24 mouse cellular contexts compared by ENCODE assay signal in the genomic region with DNA sequence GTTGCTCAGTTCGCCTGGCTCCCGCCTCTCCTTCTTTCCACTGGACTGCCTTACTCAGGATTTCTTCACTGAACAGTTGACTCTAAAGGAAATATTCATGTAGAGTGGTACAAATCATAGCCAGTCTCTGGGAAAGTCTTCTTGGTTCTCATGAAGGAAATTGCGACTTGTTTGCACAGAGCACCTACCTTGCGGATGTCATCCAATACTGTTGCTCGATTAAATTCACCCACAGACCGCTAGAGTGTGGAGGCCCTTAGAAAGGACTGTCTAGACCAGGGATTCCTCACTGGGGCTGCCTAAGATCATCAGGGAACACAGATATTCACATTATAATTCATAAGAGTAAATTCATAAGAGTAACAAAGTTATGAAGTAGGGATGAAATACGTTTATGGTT. TPM values are rescaled to one million over a fixed set of nuclear protein-coding genes. Genes with fewer than 3 reads are reported as not detected.
A peak's percentile ranks its signal among the peaks of the same experiment; 100 is the strongest.
DNase-seq lines count a peak whose midpoint lies in the region; ATAC-seq lines count a peak whose summit lies in the region.
"Had no signal": no experiment of that assay in that cellular context is flagged by ENCODE, and none has a peak within 500 bp of the region (broad histone marks: within the 10 kb centered on the region; RNA-seq: fewer than 3 reads in every experiment).

No protein-coding gene starts in this region.

- no peak overlapping the region for H3K4me3 ChIP-seq in heart, embryonic 12.5 days
- H3K4me3 ChIP-seq in heart, embryonic 16.5 days (ENCODE audit: low read length), result no peak overlapping the region
- H3K4me3 ChIP-seq in brown adipose tissue, adult 24 weeks (ENCODE audit: insufficient read depth, low read depth, low read length), result no peak overlapping the region
- H3K4me3 ChIP-seq: embryonic facial prominence, embryonic 13.5 days; forebrain, embryonic 12.5 days; hindbrain, embryonic 13.5 days had no signal

- intact Hi-C loops in heart, postnatal 36 days (cut with DNase I), result loop anchor here (2.0 to 10.0 kb wide), 3 partner anchors 85 to 331 kb away; no protein-coding TSS in a partner anchor

- peak; percentile 53 for DNase-seq in heart, adult 11 months
- DNase-seq in heart, postnatal 36 days, result no peak
- peak; percentile 60 for DNase-seq in CD4-positive, CD25-positive, alpha-beta regulatory T cell, adult 2 months (ENCODE audit: low read depth, low spot score)
- DNase-seq in layer of hippocampus, adult 18-20 months (ENCODE audit: low spot score in 2 of 2), result no peak
- DNase-seq in right cerebral cortex, postnatal 10 days (ENCODE audit: low spot score in 2 of 2), result no peak
- DNase-seq: adrenal gland, adult 8-10 months; adrenal gland, postnatal 36 days; cerebellum, adult 11 months; cerebellum, adult 9-10 months; cerebellum, postnatal 36 days; forebrain, postnatal 0 days; kidney, adult 8-10 months had no signal

- peaks cover 13% of the 10 kb centered on the region; the same call in 1 of the 2 replicates for H3K4me1 ChIP-seq in heart, embryonic 12.5 days (replicated peaks)
- H3K4me1 ChIP-seq in heart, embryonic 16.5 days (ENCODE audit: control insufficient read depth, insufficient read depth, low read length), result peaks cover 10% of the 10 kb centered on the region
- no peaks in the 10 kb centered on the region for H3K4me1 ChIP-seq in brown adipose tissue, adult 24 weeks (ENCODE audit: control insufficient read depth, insufficient read depth, insufficient read length, low read length)
- H3K4me1 ChIP-seq: forebrain, embryonic 12.5 days; hindbrain, embryonic 13.5 days had no signal

- H3K9me3 ChIP-seq in heart, embryonic 12.5 days (replicated peaks), result no peaks in the 10 kb centered on the region
- no peaks in the 10 kb centered on the region; the same call in 1 of the 2 replicates for H3K9me3 ChIP-seq in heart, embryonic 16.5 days (replicated peaks; ENCODE audit: control insufficient read depth, low read length)
- H3K9me3 ChIP-seq: embryonic facial prominence, embryonic 13.5 days; forebrain, embryonic 12.5 days; hindbrain, embryonic 13.5 days had no signal

- H3K4me2 ChIP-seq in heart, embryonic 12.5 days, result no peak overlapping the region
- no peak overlapping the region for H3K4me2 ChIP-seq in heart, embryonic 16.5 days (ENCODE audit: low read depth, low read length)
- H3K4me2 ChIP-seq: embryonic facial prominence, embryonic 13.5 days; forebrain, embryonic 12.5 days; hindbrain, embryonic 13.5 days had no signal

- no peak for ATAC-seq in heart, embryonic 12.5 days (ENCODE audit: insufficient number of reproducible peaks, low FRiP score)
- ATAC-seq in heart, embryonic 16.5 days (replicated peaks; ENCODE audit: extremely low read depth, insufficient read depth, low FRiP score), result no peak
- ATAC-seq: forebrain, postnatal 0 days; hindbrain, postnatal 0 days; intestine, embryonic 16.5 days had no signal

- no peaks in the 10 kb centered on the region for H3K27me3 ChIP-seq in heart, embryonic 12.5 days (replicated peaks)
- H3K27me3 ChIP-seq in heart, embryonic 16.5 days (ENCODE audit: control insufficient read depth, insufficient read depth, low read length), result no peaks in the 10 kb centered on the region
- H3K27me3 ChIP-seq: embryonic facial prominence, embryonic 13.5 days; forebrain, embryonic 12.5 days; hindbrain, embryonic 13.5 days had no signal

- WGBS in heart, embryonic 12.5 days, result 88% methylated on average over 7 of the region's 7 CpGs
- WGBS in heart, embryonic 16.5 days, result 89% methylated on average over 7 of the region's 7 CpGs

- H3K9ac ChIP-seq in heart, embryonic 12.5 days, result no peak overlapping the region
- H3K9ac ChIP-seq in heart, embryonic 16.5 days (ENCODE audit: low read length), result no peak overlapping the region
- H3K9ac ChIP-seq: embryonic facial prominence, embryonic 13.5 days; forebrain, embryonic 12.5 days; forebrain, postnatal 0 days; hindbrain, embryonic 13.5 days had no signal

- no peak overlapping the region for H3K27ac ChIP-seq in heart, embryonic 12.5 days (ENCODE audit: poor library complexity, severe bottlenecking)
- H3K27ac ChIP-seq in heart, embryonic 16.5 days (ENCODE audit: low read length), result peak overlapping the region; percentile 57
- peak overlapping the region; percentile 38 for H3K27ac ChIP-seq in brown adipose tissue, adult 24 weeks (replicated peaks; ENCODE audit: low read depth, low read length)
- H3K27ac ChIP-seq: embryonic facial prominence, embryonic 13.5 days; forebrain, embryonic 12.5 days; hindbrain, embryonic 13.5 days; hindbrain, postnatal 0 days had no signal

- H3K36me3 ChIP-seq in heart, embryonic 12.5 days, result no peaks in the 10 kb centered on the region
- no peaks in the 10 kb centered on the region for H3K36me3 ChIP-seq in heart, embryonic 16.5 days (ENCODE audit: control insufficient read depth, insufficient read depth)
- H3K36me3 ChIP-seq: embryonic facial prominence, embryonic 13.5 days; forebrain, embryonic 12.5 days; hindbrain, embryonic 13.5 days had no signal

RNA-seq across cellular contexts. Expression of gene Icos, which starts 24.0 kb away (rescaled TPM):
- polyA plus RNA-seq in heart, embryonic 12.5 days (2016; fragmentation: Nextera tagmentation; extraction: Ambion mirVana), result 0.05 and 0.08 TPM in 2 replicates
- polyA plus RNA-seq in heart, embryonic 16.5 days (2015; fragmentation: Nextera tagmentation; extraction: Ambion mirVana), result 0.62 and 1.2 TPM in 2 replicates
- under 1 TPM; 0.14 to 0.22 TPM for total RNA-seq in heart, postnatal 36 days (2021)
- polyA plus RNA-seq in brown adipose tissue, adult 24 weeks (2012; ENCODE audit: insufficient read depth, insufficient read length, missing spikeins), result not detected in 2 replicates
- total RNA-seq in layer of hippocampus, adult 18-20 months (2021), result not detected
- total RNA-seq: adrenal gland, postnatal 36 days; ES-E14; gastrocnemius, adult 18-20 months; gastrocnemius, postnatal 36 days; hindbrain, postnatal 0 days had no signal
- polyA plus RNA-seq: C2C12 had no signal

Comparison
In these comparisons a context has a peak if more than half of its experiments do, and no peak if none do; other contexts are left out.
1. DNase-seq: peak in heart, adult 11 months (single experiment) and CD4-positive, CD25-positive, alpha-beta regulatory T cell, adult 2 months (single experiment); none in heart, postnatal 36 days (0 of 2), layer of hippocampus, adult 18-20 months (0 of 2) and right cerebral cortex, postnatal 10 days (0 of 2).